Mouse (Mus musculus): Measurements from ENCODE around the gene Eipr1.

GRCm38 (mm10) chr12:28847401-28847800, 95.8 kb downstream of the Eipr1 start:
- no peak for TF ChIP-seq POLR2A (IDR thresholded peaks at IDR 0.05; ENCODE audit: low read depth, low read length)
- no peak for TF ChIP-seq CTCF (IDR thresholded peaks at IDR 0.05; ENCODE audit: extremely low read depth, insufficient read depth, insufficient read length, insufficient replicate concordance)
